In the genomic region with DNA sequence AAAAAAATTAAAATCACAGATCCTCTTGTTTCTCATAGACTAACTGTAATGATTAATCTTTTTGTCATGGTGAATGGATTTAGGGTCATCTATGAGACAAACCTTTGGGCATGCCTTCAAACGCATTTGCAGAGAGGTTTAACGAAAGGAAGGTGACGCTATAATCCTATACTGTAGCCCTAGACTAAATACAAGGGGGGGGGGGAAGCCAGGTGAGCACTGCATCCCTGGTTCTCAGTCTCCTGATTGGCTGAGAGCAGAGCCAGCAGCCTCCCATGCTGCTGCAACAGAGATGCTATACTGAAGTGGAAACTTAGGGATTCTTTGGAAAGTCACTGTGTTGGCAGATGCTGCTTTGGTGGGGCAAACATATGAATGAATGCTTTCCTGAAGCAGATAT, we compare ENCODE assay signal across 29 mouse cellular contexts. TPM values are rescaled to one million over a fixed set of nuclear protein-coding genes. Genes with fewer than 3 reads are reported as not detected.
DNase-seq lines count a peak whose midpoint lies in the region; ATAC-seq lines count a peak whose summit lies in the region.
"Had no signal": no experiment of that assay in that cellular context is flagged by ENCODE, and none has a peak within 500 bp of the region (broad histone marks: within the 10 kb centered on the region; RNA-seq: fewer than 3 reads in every experiment).

No protein-coding gene starts in this region.

- no peak for DNase-seq in hindbrain, embryonic 14.5 days (ENCODE audit: low spot score)
- DNase-seq in midbrain, embryonic 10.5 days (ENCODE audit: low spot score), result no peak
- no peak for DNase-seq in gastrocnemius, postnatal 4 days (ENCODE audit: low spot score in 2 of 2)

- H3K9me3 ChIP-seq in hindbrain, embryonic 16.5 days (ENCODE audit: control insufficient read depth, low read length), result no peaks in the 10 kb centered on the region
- H3K9me3 ChIP-seq in hindbrain, embryonic 14.5 days (ENCODE audit: control insufficient read depth, low read length), result no peaks in the 10 kb centered on the region
- no peaks in the 10 kb centered on the region for H3K9me3 ChIP-seq in midbrain, embryonic 15.5 days
- H3K9me3 ChIP-seq in midbrain, embryonic 10.5 days (replicated peaks), result no peaks in the 10 kb centered on the region
- H3K9me3 ChIP-seq in neural tube, embryonic 15.5 days (replicated peaks), result no peaks in the 10 kb centered on the region
- H3K9me3 ChIP-seq: embryonic facial prominence, embryonic 12.5 days; embryonic facial prominence, embryonic 15.5 days; heart, embryonic 12.5 days; heart, embryonic 15.5 days had no signal

- peak; percentile 63 for ATAC-seq in hindbrain, embryonic 16.5 days
- no peak for ATAC-seq in hindbrain, embryonic 14.5 days (ENCODE audit: low FRiP score)
- ATAC-seq in midbrain, embryonic 15.5 days (replicated peaks), result 0 out of 2 replicates have a peak, but pooled peaks have one; percentile 50
- peak; percentile 77 for ATAC-seq in neural tube, embryonic 15.5 days (ENCODE audit: low FRiP score)
- ATAC-seq: CD4-positive, CD25-positive, alpha-beta regulatory T cell, adult 4 months had no signal

- no peaks in the 10 kb centered on the region for H3K36me3 ChIP-seq in hindbrain, embryonic 16.5 days (ENCODE audit: control insufficient read depth, insufficient read depth, low read length)
- no peaks in the 10 kb centered on the region for H3K36me3 ChIP-seq in hindbrain, embryonic 14.5 days (replicated peaks; ENCODE audit: control insufficient read depth, insufficient read depth)
- H3K36me3 ChIP-seq in midbrain, embryonic 15.5 days (replicated peaks), result no peaks in the 10 kb centered on the region
- no peaks in the 10 kb centered on the region for H3K36me3 ChIP-seq in midbrain, embryonic 10.5 days
- no peaks in the 10 kb centered on the region for H3K36me3 ChIP-seq in neural tube, embryonic 15.5 days
- H3K36me3 ChIP-seq: embryonic facial prominence, embryonic 12.5 days; embryonic facial prominence, embryonic 15.5 days; heart, embryonic 12.5 days; heart, embryonic 15.5 days had no signal

- no peak overlapping the region for H3K4me2 ChIP-seq in hindbrain, embryonic 16.5 days (ENCODE audit: low read length)
- H3K4me2 ChIP-seq in hindbrain, embryonic 14.5 days (replicated peaks), result no peak overlapping the region
- no peak overlapping the region for H3K4me2 ChIP-seq in midbrain, embryonic 15.5 days
- no peak overlapping the region for H3K4me2 ChIP-seq in neural tube, embryonic 15.5 days
- H3K4me2 ChIP-seq: embryonic facial prominence, embryonic 12.5 days; embryonic facial prominence, embryonic 15.5 days; heart, embryonic 12.5 days; heart, embryonic 15.5 days had no signal

- H3K4me3 ChIP-seq in hindbrain, embryonic 16.5 days (ENCODE audit: low read length), result no peak overlapping the region
- H3K4me3 ChIP-seq in hindbrain, embryonic 14.5 days (replicated peaks; ENCODE audit: low read length), result no peak overlapping the region
- no peak overlapping the region for H3K4me3 ChIP-seq in midbrain, embryonic 15.5 days
- H3K4me3 ChIP-seq in midbrain, embryonic 10.5 days, result no peak overlapping the region
- H3K4me3 ChIP-seq in neural tube, embryonic 15.5 days (replicated peaks), result no peak overlapping the region
- H3K4me3 ChIP-seq: embryonic facial prominence, embryonic 12.5 days; embryonic facial prominence, embryonic 15.5 days; gastrocnemius, adult 2 months; heart, embryonic 12.5 days; heart, embryonic 15.5 days had no signal

- H3K27me3 ChIP-seq in hindbrain, embryonic 16.5 days (replicated peaks; ENCODE audit: control insufficient read depth, insufficient read depth, low read length), result no peaks in the 10 kb centered on the region
- no peaks in the 10 kb centered on the region for H3K27me3 ChIP-seq in hindbrain, embryonic 14.5 days (ENCODE audit: control insufficient read depth, insufficient read depth, low read length)
- no peaks in the 10 kb centered on the region for H3K27me3 ChIP-seq in midbrain, embryonic 15.5 days (replicated peaks)
- no peaks in the 10 kb centered on the region for H3K27me3 ChIP-seq in midbrain, embryonic 10.5 days (ENCODE audit: low read depth, poor library complexity, severe bottlenecking)
- no peaks in the 10 kb centered on the region for H3K27me3 ChIP-seq in neural tube, embryonic 15.5 days (replicated peaks)
- H3K27me3 ChIP-seq: embryonic facial prominence, embryonic 12.5 days; embryonic facial prominence, embryonic 15.5 days; heart, embryonic 12.5 days; heart, embryonic 15.5 days had no signal

- no peak overlapping the region for H3K27ac ChIP-seq in hindbrain, embryonic 16.5 days (ENCODE audit: low read depth, low read length)
- H3K27ac ChIP-seq in hindbrain, embryonic 14.5 days, result no peak overlapping the region
- no peak overlapping the region for H3K27ac ChIP-seq in midbrain, embryonic 15.5 days
- H3K27ac ChIP-seq in midbrain, embryonic 10.5 days (replicated peaks), result no peak overlapping the region
- no peak overlapping the region for H3K27ac ChIP-seq in neural tube, embryonic 15.5 days (replicated peaks)
- H3K27ac ChIP-seq: embryonic facial prominence, embryonic 12.5 days; embryonic facial prominence, embryonic 15.5 days; gastrocnemius, adult 2 months; heart, embryonic 15.5 days had no signal

- WGBS in hindbrain, embryonic 16.5 days, result 51% methylated on average over 3 of the region's 3 CpGs
- 38% methylated on average over 3 of the region's 3 CpGs for WGBS in hindbrain, embryonic 14.5 days
- WGBS in midbrain, embryonic 15.5 days, result 38% methylated on average over 3 of the region's 3 CpGs
- WGBS in midbrain, embryonic 10.5 days, result 30% methylated on average over 3 of the region's 3 CpGs
- 50% methylated on average over 3 of the region's 3 CpGs for WGBS in neural tube, embryonic 15.5 days

- no peak overlapping the region for H3K9ac ChIP-seq in hindbrain, embryonic 16.5 days (ENCODE audit: low read depth, low read length)
- H3K9ac ChIP-seq in hindbrain, embryonic 14.5 days, result no peak overlapping the region
- no peak overlapping the region for H3K9ac ChIP-seq in midbrain, embryonic 15.5 days
- H3K9ac ChIP-seq in neural tube, embryonic 15.5 days (replicated peaks), result no peak overlapping the region
- H3K9ac ChIP-seq: embryonic facial prominence, embryonic 12.5 days; embryonic facial prominence, embryonic 15.5 days; forebrain, postnatal 0 days; heart, embryonic 12.5 days; heart, embryonic 15.5 days had no signal

- no peaks in the 10 kb centered on the region for H3K4me1 ChIP-seq in hindbrain, embryonic 16.5 days (ENCODE audit: control insufficient read depth, insufficient read depth, low read depth, low read length)
- no peaks in the 10 kb centered on the region for H3K4me1 ChIP-seq in hindbrain, embryonic 14.5 days (replicated peaks; ENCODE audit: control insufficient read depth, insufficient read depth, low read length)
- H3K4me1 ChIP-seq in midbrain, embryonic 15.5 days, result no peaks in the 10 kb centered on the region
- H3K4me1 ChIP-seq in midbrain, embryonic 10.5 days, result no peaks in the 10 kb centered on the region; the same call in 1 of the 2 replicates
- H3K4me1 ChIP-seq in neural tube, embryonic 15.5 days, result no peaks in the 10 kb centered on the region
- H3K4me1 ChIP-seq: embryonic facial prominence, embryonic 12.5 days; embryonic facial prominence, embryonic 15.5 days; heart, embryonic 12.5 days; heart, embryonic 15.5 days had no signal

RNA-seq across cellular contexts. Expression of a gene that starts 12.5 kb away (rescaled TPM):
- polyA plus RNA-seq in hindbrain, embryonic 16.5 days (2015; fragmentation: Nextera tagmentation; extraction: Ambion mirVana), result not detected in 2 replicates
- polyA plus RNA-seq in hindbrain, embryonic 14.5 days (2014; fragmentation: Nextera tagmentation; extraction: Ambion mirVana), result not detected in 2 replicates
- not detected in 2 replicates for polyA plus RNA-seq in midbrain, embryonic 15.5 days (2015; fragmentation: Nextera tagmentation; extraction: Ambion mirVana)
- polyA plus RNA-seq in midbrain, embryonic 10.5 days (2016; fragmentation: Nextera tagmentation; extraction: Ambion mirVana), result not detected in 2 replicates
- not detected in 2 replicates for polyA plus RNA-seq in neural tube, embryonic 15.5 days (2015; fragmentation: Nextera tagmentation; extraction: Ambion mirVana)
- total RNA-seq in gastrocnemius, postnatal 4 days (2021), result not detected
- total RNA-seq: adrenal gland, adult 2 months; adrenal gland, postnatal 14 days; adrenal gland, postnatal 4 days; common myeloid progenitor, adult 5-6 weeks; forebrain, postnatal 0 days; gastrocnemius, adult 2 months; gastrocnemius, postnatal 14 days; heart, adult 18-20 months; heart, postnatal 10 days; heart, postnatal 36 days; MEL had no signal
- polyA plus RNA-seq: adrenal gland, adult 2 months; C2C12; CD4-positive, CD25-positive, alpha-beta regulatory T cell, adult 4 months; cerebellum, adult 2 months; embryonic facial prominence, embryonic 12.5 days; embryonic facial prominence, embryonic 15.5 days; forebrain, embryonic 11.5 days; forebrain, embryonic 14.5 days; forebrain, postnatal 0 days; frontal cortex, adult 2 months; gonadal fat pad, adult 2 months; heart, embryonic 12.5 days; heart, embryonic 15.5 days; intestine, embryonic 14.5 days had no signal

RNA-seq across cellular contexts. Expression of a gene that starts 29.8 kb away (rescaled TPM):
- not detected in 2 replicates for polyA plus RNA-seq in hindbrain, embryonic 16.5 days (2015; fragmentation: Nextera tagmentation; extraction: Ambion mirVana)
- polyA plus RNA-seq in hindbrain, embryonic 14.5 days (2014; fragmentation: Nextera tagmentation; extraction: Ambion mirVana), result not detected in 2 replicates
- polyA plus RNA-seq in midbrain, embryonic 15.5 days (2015; fragmentation: Nextera tagmentation; extraction: Ambion mirVana), result not detected in 2 replicates
- polyA plus RNA-seq in midbrain, embryonic 10.5 days (2016; fragmentation: Nextera tagmentation; extraction: Ambion mirVana), result not detected in 2 replicates
- polyA plus RNA-seq in neural tube, embryonic 15.5 days (2015; fragmentation: Nextera tagmentation; extraction: Ambion mirVana), result not detected in 2 replicates
- not detected for total RNA-seq in gastrocnemius, postnatal 4 days (2021)
- total RNA-seq: adrenal gland, adult 2 months; adrenal gland, postnatal 14 days; adrenal gland, postnatal 4 days; common myeloid progenitor, adult 5-6 weeks; forebrain, postnatal 0 days; gastrocnemius, adult 2 months; gastrocnemius, postnatal 14 days; heart, adult 18-20 months; heart, postnatal 10 days; heart, postnatal 36 days; MEL had no signal
- polyA plus RNA-seq: adrenal gland, adult 2 months; C2C12; CD4-positive, CD25-positive, alpha-beta regulatory T cell, adult 4 months; cerebellum, adult 2 months; embryonic facial prominence, embryonic 12.5 days; embryonic facial prominence, embryonic 15.5 days; forebrain, embryonic 11.5 days; forebrain, embryonic 14.5 days; forebrain, postnatal 0 days; frontal cortex, adult 2 months; gonadal fat pad, adult 2 months; heart, embryonic 12.5 days; heart, embryonic 15.5 days; intestine, embryonic 14.5 days had no signal
